Mouse (Mus musculus) erythroblast, embryonic 14.5 days (primary cell): ENCODE results near the gene Piwil1.

Source experiments
- GATA1 ChIP-seq: IDR thresholded peaks from 2 replicates; pipeline ENCODE4 v1.6.1; 2012; ENCODE audit warnings: low read length, inconsistent platforms, mixed read lengths
- TAL1 ChIP-seq: IDR thresholded peaks from 3 replicates; pipeline ENCODE4 v1.6.1; 2012; ENCODE audit warnings: low read length, inconsistent platforms, mixed read lengths

- TF ChIP-seq GATA1 (no peak), TAL1 (no peak)
Observed at GRCm38 (mm10) chr5:128776386-128776785, 74.1 kb downstream of the Piwil1 start.
